Mouse (Mus musculus) left cerebral cortex, postnatal 10 days (tissue): ENCODE measurements around the gene Ctdsp1. TPM values are rescaled to one million over a fixed set of nuclear protein-coding genes. Genes with fewer than 3 reads are reported as not detected.

Source experiments
- DNase-seq, 2 experiments: peaks; one replicate each; pipeline ENCODE4 v3.0.0; 2021 to 2022; ENCODE audit warnings: low spot score in 2 of 2, mixed read lengths in 1 of 2; ENCODE audit errors: extremely low spot score in 1 of 2
- intact Hi-C: fragments of 180-260 bp; cut with DNase I; formaldehyde crosslinking; loops from one replicate; pipeline ENCODE4 v1.15.1; 2025
- total RNA-seq, 2 experiments: library from RNA; stranded (reverse); gene quantifications; 2 replicates each; pipeline ENCODE4 v1.2.3; 2021

The Ctdsp1 gene
- total RNA-seq, 2 experiments from 2014 or later: 17.8 to 17.9 TPM

- no peak for DNase-seq
- intact Hi-C loops: no loop called here
These were observed 17.9 kb upstream of the Ctdsp1 start for GRCm38 (mm10) chr1:74373372-74373771.

- no peak for DNase-seq
- intact Hi-C loops: no loop called here
These were observed 16.3 kb upstream of the Ctdsp1 start, which contains the start of gene Slc11a1 for GRCm38 (mm10) chr1:74374980-74375379. Gene Slc11a1 (plus strand): TSS chr1:74375195.

GRCm38 (mm10) chr1:74375561-74375960 lies 15.7 kb upstream of the Ctdsp1 start:
- intact Hi-C loops: no loop called here
- no peak for DNase-seq

GRCm38 (mm10) chr1:74376396-74376795 lies 14.9 kb upstream of the Ctdsp1 start:
- intact Hi-C loops: no loop called here
- DNase-seq: no peak

- intact Hi-C loops: no loop called here
These were observed 12.2 kb upstream of the Ctdsp1 start for GRCm38 (mm10) chr1:74379058-74379504.

GRCm38 (mm10) chr1:74380484-74380883 lies 10.8 kb upstream of the Ctdsp1 start:
- intact Hi-C loops: loop anchor here (10.0 kb wide), 1 partner anchor 476 kb away; no protein-coding TSS in a partner anchor
- no peak for DNase-seq

More at GRCm38 (mm10) chr1:74379058-74379504, 12.2 kb upstream of the Ctdsp1 start:
- DNase-seq: no peak

- DNase-seq: no peak
- intact Hi-C loops: loop anchor here (10.0 kb wide), 1 partner anchor 477 kb away; no protein-coding TSS in a partner anchor
These were observed 9.7 kb upstream of the Ctdsp1 start for GRCm38 (mm10) chr1:74381588-74382021.

GRCm38 (mm10) chr1:74383385-74383784 lies 7.9 kb upstream of the Ctdsp1 start:
- intact Hi-C loops: loop anchor here (10.0 kb wide), 1 partner anchor 479 kb away; no protein-coding TSS in a partner anchor
- no peak for DNase-seq

- intact Hi-C loops: loop anchor here (10.0 kb wide), 1 partner anchor 480 kb away; no protein-coding TSS in a partner anchor
- no peak for DNase-seq
These were observed 6.8 kb upstream of the Ctdsp1 start for GRCm38 (mm10) chr1:74384525-74384924.

- intact Hi-C loops: loop anchor here (10.0 kb wide), 1 partner anchor 480 kb away; no protein-coding TSS in a partner anchor
- no peak for DNase-seq
These were observed 6.2 kb upstream of the Ctdsp1 start for GRCm38 (mm10) chr1:74385064-74385463.

GRCm38 (mm10) chr1:74385531-74385930 lies 5.8 kb upstream of the Ctdsp1 start:
- no peak for DNase-seq
- intact Hi-C loops: loop anchor here (10.0 kb wide), 1 partner anchor 481 kb away; no protein-coding TSS in a partner anchor

GRCm38 (mm10) chr1:74386363-74386713 lies 5.0 kb upstream of the Ctdsp1 start:
- intact Hi-C loops: loop anchor here (10.0 kb wide), 1 partner anchor 482 kb away; no protein-coding TSS in a partner anchor
- no peak for DNase-seq

GRCm38 (mm10) chr1:74386714-74387385 lies 4.5 kb upstream of the Ctdsp1 start:
- DNase-seq: peak; percentile 84 to 94
- intact Hi-C loops: loop anchor here (10.0 kb wide), 1 partner anchor 482 kb away; no protein-coding TSS in a partner anchor

GRCm38 (mm10) chr1:74387386-74387988 lies 3.8 kb upstream of the Ctdsp1 start:
- DNase-seq: no peak
- intact Hi-C loops: loop anchor here (10.0 kb wide), 1 partner anchor 483 kb away; no protein-coding TSS in a partner anchor

GRCm38 (mm10) chr1:74388398-74388920 lies 2.9 kb upstream of the Ctdsp1 start:
- intact Hi-C loops: loop anchor here (10.0 kb wide), 1 partner anchor 484 kb away; no protein-coding TSS in a partner anchor
- no peak for DNase-seq

GRCm38 (mm10) chr1:74389831-74390286 lies 1.4 kb upstream of the Ctdsp1 start:
- intact Hi-C loops: loop anchor here (10.0 kb wide), 1 partner anchor 485 kb away; no protein-coding TSS in a partner anchor
- no peak for DNase-seq

- intact Hi-C loops: no loop called here
- DNase-seq: peak in 1 of 2 experiments; percentile 62
These were observed 912 bp upstream of the Ctdsp1 start for GRCm38 (mm10) chr1:74390287-74390906.

GRCm38 (mm10) chr1:74391844-74392441 lies 634 bp downstream of the Ctdsp1 start:
- intact Hi-C loops: loop anchor here (2.0 kb wide), 1 partner anchor 61 kb away; no protein-coding TSS in a partner anchor
- DNase-seq: peak in 1 of 2 experiments; percentile 86
